Mouse (Mus musculus) right cerebral cortex, adult 18-20 months (tissue): ENCODE results near the gene Acap2.

ENCODE experiments used
- DNase-seq: peaks from one replicate; pipeline ENCODE4 v3.0.0; 2022; ENCODE audit warnings: mixed read lengths

The Acap2 gene

DNA sequence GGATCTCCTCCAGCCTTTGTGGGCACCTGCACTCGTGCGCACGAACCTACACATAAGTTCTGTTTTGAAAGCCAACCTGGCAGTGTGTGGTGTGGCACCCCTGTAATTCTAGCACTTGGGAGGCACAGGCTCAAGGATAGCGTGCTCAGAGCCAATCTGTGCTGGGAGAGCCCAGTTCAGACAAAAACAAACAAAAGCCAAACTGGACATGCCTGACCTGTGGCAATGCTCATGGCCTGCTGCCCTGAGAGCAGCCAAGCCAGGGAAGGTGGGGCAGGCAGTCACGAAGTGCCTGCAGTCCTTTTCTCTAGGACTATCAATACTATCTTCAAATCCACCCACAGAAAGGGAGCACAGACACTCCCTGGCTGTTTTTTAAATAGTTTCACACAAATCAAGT is 157.9 kb downstream of the Acap2 start:
- no peak for DNase-seq
